Mouse (Mus musculus): ENCODE measurements at regions not wholly inside any gene's neighbourhood (a gene's known extent, or its start where the extent isn't known, plus 50 kb on each side); places are given as distances from the start of the nearest gene placed in this dataset.

DNA sequence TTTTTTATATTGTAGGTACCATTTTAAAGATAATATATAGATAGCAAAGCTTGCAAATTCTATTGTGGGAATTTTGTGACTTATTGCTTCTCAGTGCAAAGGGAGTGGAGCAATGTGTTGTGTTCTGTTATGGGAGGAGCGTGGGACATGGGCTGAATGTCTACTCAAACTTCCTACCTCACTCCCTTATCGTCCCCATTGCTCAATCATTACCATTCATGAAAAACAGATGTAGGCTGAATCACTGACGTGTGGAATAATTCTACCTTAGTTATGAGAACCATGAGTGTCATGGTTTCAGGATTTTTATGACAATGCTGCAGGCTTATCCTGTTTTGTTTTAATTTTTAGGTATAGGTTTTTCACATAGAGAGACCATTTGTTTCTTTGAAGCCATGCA lies 119.0 kb upstream of the Ednra start:
- intact Hi-C loops (cut with DNase I): no loop called here
- no peak for DNase-seq

GRCm38 (mm10) chr8:77850523-77850922 lies 126.3 kb upstream of the Ednra start:
- intact Hi-C loops (cut with DNase I): no loop called here
- DNase-seq: no peak

DNA sequence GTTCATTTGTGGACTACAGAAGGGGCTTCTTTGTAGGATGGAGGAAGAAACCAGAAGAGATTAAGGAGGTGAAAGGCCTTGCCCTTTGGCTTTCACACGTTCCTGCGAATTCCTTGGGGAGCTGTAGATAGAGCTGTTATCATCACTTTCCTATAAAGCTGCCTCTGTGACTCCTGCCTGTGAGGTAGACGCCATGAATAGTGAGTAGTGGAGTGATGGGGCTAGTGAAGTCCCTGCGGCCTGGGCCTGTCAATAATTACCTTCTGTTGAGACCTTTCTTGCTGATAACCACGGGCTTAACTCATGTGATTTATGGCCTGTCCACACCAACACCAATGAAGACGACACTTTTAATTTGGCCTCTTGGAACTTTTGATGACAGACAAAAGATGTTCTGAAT lies 146.0 kb upstream of the Ednra start:
- DNase-seq: no peak

DNA sequence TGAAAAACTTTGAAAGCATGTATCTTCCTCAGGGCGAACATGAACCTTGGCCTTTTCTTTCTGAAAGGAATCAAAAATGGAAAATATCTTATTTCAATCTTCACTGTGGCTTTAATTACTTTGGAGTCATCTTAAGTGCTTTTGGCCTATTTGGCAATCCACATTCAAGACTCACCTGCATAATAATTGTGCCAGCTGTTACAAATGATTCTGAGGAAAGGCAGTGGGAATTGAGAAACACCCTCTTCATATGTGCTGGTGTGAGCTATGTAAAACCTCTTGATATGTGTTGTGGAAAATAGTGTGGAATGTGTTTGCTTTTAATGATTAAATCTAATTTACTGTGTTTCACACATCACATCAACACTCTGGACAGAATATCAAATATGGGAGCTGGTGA lies 148.5 kb upstream of the Ednra start:
- no peak for DNase-seq
- intact Hi-C loops (cut with DNase I): no loop called here

More for the DNA sequence above, 146.0 kb upstream of the Ednra start:
- intact Hi-C loops (cut with DNase I): no loop called here

DNA sequence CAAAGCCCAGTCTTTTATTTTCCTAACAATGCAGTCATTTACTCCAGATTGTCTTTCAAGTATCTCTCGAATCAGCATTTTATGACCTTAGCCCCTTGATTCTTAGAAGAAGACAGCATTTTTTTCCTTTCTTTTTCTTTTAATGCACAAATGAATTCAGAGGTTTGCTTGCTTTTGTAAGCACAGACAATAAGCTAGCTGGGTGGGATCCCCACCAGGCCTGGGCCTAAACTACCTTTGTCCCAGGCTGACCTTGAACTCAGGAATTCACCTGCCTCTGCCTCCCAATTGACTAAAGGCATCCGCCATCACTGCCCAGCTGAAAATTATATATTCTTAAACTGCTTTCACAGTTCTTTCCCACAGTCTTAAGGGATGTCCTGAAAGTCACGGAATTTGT lies 195.5 kb upstream of the Ednra start:
- no peak for DNase-seq
- intact Hi-C loops (cut with DNase I): no loop called here

DNA sequence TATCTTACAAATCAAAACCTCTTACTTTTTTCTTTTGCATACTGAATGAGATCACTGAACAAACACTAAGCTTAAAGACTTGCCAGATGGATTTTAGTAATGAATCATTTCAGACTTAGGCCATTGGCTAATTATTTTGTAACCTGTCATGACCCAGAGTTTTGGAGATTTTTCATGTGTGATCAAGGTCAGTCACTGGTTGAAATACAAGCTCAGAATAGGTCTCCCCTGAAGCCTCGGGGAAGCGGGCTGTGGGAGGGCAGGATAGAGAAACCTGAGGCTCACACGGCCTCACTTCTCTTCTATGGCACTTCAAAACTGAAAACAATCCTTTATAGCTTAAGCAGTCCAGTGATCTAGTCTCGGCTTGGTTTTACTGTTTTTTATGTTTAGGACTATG lies 197.6 kb upstream of the Ednra start:
- no peak for DNase-seq

DNA sequence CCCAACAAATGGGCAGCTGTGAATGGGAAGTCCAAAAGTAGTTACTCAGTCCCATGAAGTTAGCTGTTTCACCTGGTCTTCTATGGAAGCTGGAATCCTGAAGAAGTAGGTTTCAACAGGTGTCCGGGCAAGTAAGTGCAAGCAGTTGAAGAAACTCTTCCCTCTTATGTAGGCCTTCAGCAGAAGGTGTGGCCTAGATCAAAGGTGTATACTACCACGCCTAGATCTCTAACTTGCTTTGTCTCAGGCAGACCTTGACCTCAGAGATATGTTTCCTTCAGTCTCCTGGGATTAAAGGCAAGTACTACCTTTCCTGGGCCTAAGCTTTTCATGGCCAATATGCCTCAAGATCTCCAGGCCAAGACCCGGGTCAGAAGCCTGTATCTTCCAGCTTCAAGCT lies 223.4 kb upstream of the Ednra start:
- DNase-seq: no peak
- intact Hi-C loops (cut with DNase I): no loop called here

More for the DNA sequence above, 197.6 kb upstream of the Ednra start:
- intact Hi-C loops (cut with DNase I): no loop called here

GRCm38 (mm10) chr8:77949640-77950039 lies 225.4 kb upstream of the Ednra start:
- intact Hi-C loops (cut with DNase I): no loop called here
- DNase-seq: peak in 1 of 2 experiments; percentile 10

GRCm38 (mm10) chr8:77958814-77959372 lies 234.6 kb upstream of the Ednra start:
- DNase-seq: no peak
- intact Hi-C loops (cut with DNase I): no loop called here

DNA sequence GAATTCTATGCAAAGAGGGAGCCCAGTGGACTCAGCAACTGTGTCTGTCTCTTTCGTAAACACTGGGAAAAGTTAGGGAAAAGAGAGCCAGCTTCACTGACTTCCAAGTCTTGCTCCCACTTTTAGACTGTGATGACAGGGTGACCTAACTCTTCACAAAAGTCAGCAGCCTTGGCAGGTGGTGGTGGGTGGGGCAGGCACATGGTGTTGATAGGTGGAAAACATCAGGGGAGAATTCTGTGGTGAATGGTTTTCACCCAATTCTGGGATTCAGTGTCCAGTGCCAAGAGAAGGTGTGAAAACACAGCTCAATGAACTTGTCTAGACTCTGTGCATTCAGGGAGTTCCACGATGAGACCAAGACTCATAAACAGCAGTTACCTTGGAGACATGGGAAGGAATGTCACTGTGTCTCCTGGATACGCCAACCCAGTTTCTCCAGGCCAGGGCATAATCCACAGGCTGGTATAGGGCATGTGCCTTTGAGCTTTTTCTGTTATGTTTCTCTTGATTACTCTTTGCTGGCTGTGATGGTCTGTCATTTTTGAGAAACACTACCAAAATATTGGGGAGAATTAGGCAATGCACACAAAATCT lies 238.9 kb upstream of the Ednra start:
- intact Hi-C loops (cut with DNase I): no loop called here
- peak; percentile 82 for DNase-seq

DNA sequence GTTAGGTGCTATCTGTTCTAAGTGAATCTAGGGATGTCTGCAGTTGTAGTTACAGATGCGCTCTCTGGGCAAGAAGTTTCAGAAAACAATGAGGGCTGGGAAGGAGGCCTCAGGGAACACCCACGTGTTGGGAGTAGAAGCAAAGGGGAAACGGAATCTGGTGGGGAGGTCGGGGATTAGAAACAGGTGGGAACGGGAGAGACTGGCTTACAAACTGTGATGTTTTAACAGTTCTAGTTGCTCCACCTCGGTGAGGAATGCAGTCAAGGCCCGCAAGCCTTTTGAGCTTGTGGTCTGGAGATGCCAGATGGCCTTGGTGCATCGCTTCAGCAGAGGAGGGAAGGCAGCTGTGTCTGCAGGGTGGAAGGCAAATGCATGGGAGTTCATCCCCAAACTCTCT lies 242.7 kb upstream of the Ttc29 start:
- no peak for DNase-seq
- intact Hi-C loops (cut with DNase I): no loop called here

DNA sequence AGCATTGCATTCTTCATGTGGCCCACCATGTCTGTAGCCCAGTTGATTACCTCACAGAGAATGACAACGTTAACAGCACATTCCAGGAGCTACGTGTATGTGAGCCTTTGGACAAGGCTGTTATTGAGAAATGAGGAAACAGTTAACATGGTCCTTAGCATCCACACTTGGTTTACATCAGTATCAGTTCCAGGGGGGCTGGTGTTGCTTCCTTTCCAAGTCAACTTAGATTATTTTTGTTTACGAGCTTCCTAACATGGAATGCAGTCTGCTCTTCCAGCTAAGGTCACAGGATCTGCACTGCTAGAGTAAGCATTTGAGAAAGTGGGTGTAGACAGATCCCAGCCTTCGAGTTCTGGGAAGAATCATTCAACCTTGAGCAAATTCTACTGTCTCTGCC lies 239.4 kb upstream of the Ttc29 start:
- intact Hi-C loops (cut with DNase I): no loop called here
- no peak for DNase-seq

DNA sequence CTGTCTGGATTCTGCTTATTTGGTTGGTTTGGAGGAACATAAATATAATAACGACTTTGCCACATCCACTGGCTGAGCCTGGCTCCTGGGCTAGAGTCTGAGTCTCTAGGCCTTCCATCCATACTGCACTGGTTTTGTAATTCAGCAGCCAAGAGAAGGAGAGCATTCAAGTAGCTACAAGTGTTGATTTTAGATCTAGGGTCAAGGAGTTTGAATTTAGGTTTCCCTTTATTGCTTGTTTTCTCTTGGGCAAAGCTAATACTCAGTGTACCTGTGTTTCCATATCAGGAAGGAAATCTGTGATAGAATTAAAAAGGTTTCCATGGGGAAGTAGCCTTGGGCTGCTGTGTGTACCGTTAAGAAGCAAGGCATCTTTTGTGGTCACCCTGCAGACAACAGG lies 234.0 kb upstream of the Ttc29 start:
- intact Hi-C loops (cut with DNase I): no loop called here
- DNase-seq: no peak

DNA sequence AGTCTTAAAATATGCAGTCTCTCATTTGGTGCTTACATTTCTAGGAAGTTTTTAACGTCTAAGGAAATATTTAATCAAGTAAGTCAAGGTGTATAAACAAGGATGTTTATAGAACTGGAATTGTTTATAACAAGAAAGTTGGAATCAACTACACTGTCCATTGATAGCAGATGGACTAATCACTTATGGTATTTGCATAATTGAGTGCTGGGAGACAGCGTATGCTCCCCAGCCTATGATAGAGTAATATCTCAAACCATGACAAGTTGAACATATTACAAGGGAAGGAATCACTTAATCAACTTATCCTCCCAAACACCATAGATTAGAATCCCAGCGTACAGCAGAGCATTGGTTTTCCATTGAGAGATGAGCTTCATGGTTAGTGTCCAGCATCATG lies 232.4 kb upstream of the Ttc29 start:
- intact Hi-C loops (cut with DNase I): no loop called here
- no peak for DNase-seq

DNA sequence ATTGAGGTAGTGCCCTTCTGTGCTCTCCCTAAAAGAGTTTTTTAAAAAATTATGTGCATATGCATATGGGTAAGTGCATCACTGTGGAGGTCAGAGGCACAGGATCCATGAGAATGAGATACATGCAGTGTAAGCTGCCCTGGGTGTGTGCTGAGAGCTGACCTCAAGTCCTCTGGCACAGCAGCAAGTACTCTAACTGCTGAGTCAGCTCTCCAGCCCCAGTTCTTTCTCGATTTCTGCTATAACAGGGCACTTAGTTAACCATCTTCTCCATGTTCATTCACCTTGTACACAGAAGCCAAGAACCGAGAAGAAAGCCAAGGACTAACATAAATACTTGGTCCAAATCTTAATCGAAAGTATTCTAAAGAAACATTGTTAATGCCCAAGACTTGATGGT lies 231.1 kb upstream of the Ttc29 start:
- intact Hi-C loops (cut with DNase I): no loop called here

GRCm38 (mm10) chr8:77983476-77983875 lies 229.6 kb upstream of the Ttc29 start:
- intact Hi-C loops (cut with DNase I): no loop called here
- no peak for DNase-seq

More for the DNA sequence above, 231.1 kb upstream of the Ttc29 start:
- no peak for DNase-seq

GRCm38 (mm10) chr8:77987237-77987636 lies 225.9 kb upstream of the Ttc29 start:
- intact Hi-C loops (cut with DNase I): loop anchor here (5.0 kb wide), 1 partner anchor 265 kb away; the partner anchor contains the start of gene Ednra
- DNase-seq: no peak

DNA sequence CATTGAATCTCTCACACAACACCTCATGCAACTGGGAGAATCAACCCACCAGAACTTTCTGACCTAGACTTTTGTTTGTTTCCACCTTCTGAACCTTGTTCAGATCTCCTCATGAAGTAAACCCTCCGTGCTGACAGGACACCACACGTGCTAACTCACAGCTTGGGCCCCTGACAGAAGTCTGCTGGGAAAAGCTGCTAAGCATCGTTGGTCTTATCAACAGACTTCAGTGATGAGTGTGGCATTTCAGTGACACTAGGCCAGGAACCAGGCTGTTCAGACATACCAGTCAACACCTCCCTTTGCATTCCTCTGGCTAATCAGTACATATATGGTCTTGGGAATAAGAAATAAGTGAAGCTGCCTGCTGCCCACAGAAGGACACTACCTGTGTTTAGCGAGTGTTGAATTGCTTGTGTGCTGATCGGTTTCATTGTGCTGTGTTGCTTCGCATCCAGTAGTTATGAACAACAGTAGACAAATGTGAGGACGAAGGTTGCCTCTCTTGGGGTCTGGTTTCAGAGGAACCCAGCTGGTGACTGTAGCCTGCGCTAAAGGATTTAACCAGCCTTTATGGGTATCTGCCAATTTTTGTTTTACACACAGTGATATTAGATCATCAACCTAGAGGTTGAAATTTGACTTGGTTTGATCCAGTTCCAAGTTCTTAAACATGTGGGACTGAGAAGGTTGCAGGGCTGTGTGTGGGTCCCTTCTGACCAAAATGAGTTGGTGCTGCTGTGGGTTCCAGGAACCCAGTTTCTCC lies 224.6 kb upstream of the Ttc29 start:
- peak; percentile 78 to 86 for DNase-seq
- intact Hi-C loops (cut with DNase I): loop anchor here (5.0 kb wide), 1 partner anchor 266 kb away; the partner anchor contains the start of gene Ednra

DNA sequence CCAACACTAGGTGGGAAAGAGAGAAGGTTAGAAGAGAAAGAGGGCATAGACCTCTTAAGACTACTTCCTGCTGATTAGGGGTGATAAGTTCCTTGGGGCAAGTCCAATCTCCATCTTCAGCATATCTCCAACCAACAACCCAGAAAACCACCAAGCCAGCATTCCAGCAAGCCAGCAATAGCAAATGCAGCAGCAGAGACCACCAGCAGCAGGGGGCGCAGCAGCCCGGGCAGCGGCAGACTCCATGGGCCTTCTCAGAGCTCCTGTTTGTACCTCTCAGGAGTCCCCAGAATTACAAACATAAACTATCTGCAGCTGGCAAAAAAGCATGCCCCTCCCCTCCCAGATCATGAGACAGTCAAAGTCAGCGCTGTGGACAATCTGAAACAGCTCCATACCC lies 222.0 kb upstream of the Ttc29 start:
- DNase-seq: no peak
- intact Hi-C loops (cut with DNase I): no loop called here

- intact Hi-C loops (cut with DNase I): loop anchor here (5.0 to 10.0 kb wide), 2 partner anchors 278 to 586 kb away; partner anchors contain the start of gene Ednra
These were observed 212.8 kb upstream of the Ttc29 start for GRCm38 (mm10) chr8:78000303-78000702.

GRCm38 (mm10) chr8:78001656-78002055 lies 211.4 kb upstream of the Ttc29 start:
- intact Hi-C loops (cut with DNase I): loop anchor here (5.0 to 10.0 kb wide), 2 partner anchors 279 to 587 kb away; partner anchors contain the start of gene Ednra
- DNase-seq: no peak

More at GRCm38 (mm10) chr8:78000303-78000702, 212.8 kb upstream of the Ttc29 start:
- no peak for DNase-seq

GRCm38 (mm10) chr8:78002071-78002470 lies 211.0 kb upstream of the Ttc29 start:
- intact Hi-C loops (cut with DNase I): loop anchor here (5.0 to 10.0 kb wide), 2 partner anchors 280 to 587 kb away; partner anchors contain the start of gene Ednra
- DNase-seq: no peak
